Mouse (Mus musculus) bone marrow macrophage, adult 2 months (primary cell): ENCODE results near the gene Olfr1246.

Source experiments
- CTCF ChIP-seq: IDR thresholded peaks from 2 replicates; pipeline ENCODE4 v1.5.1; 2012; ENCODE audit warnings: low read depth, mild to moderate bottlenecking, low read length, moderate library complexity
- POLR2A ChIP-seq: IDR thresholded peaks from 2 replicates; pipeline ENCODE4 v1.6.1; 2012; ENCODE audit warnings: mild to moderate bottlenecking, low read depth, low read length, borderline replicate concordance

DNA sequence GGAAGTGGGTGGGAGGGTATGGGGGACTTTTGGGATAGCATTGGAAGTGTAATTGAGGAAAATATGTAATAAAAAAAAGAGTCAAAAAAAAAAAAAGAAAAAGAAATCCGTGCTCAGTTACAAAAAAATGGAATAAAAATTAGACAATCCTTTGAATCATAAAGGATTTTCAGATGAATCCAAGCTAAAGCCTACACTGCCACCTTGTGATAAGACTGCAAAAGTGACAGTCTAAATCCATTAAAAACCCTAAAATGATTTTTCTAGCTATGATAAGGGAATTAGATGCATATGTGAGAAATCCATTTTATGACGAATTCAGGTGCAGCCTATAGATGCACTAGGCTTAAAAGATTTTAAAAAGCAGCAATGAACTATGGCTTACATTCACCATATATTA, 48.4 kb downstream of the Olfr1246 start:
- TF ChIP-seq CTCF (no peak), POLR2A (no peak)
